Mouse (Mus musculus) lung, adult 18-20 months (tissue): ENCODE measurements around the gene Egfl8.

Experiments
- DNase-seq, 2 experiments: peaks; one replicate each; pipeline ENCODE4 v3.0.0; 2022; ENCODE audit warnings: mixed read lengths in 2 of 2

The Egfl8 gene

GRCm38 (mm10) chr17:34569919-34570318, 45.9 kb downstream of the Egfl8 start:
- DNase-seq: no peak

- DNase-seq: no peak
Measured at GRCm38 (mm10) chr17:34568421-34568820, 47.4 kb downstream of the Egfl8 start.

- no peak for DNase-seq
Measured at GRCm38 (mm10) chr17:34567311-34567710, 48.5 kb downstream of the Egfl8 start.

GRCm38 (mm10) chr17:34564796-34565195, 51.0 kb downstream of the Egfl8 start:
- DNase-seq: peak; percentile 73 to 82

- peak; percentile 73 to 83 for DNase-seq
Measured at GRCm38 (mm10) chr17:34564003-34564421, 51.8 kb downstream of the Egfl8 start, which contains the start of gene Notch4. Gene Notch4, plus strand, starts transcription at chr17:34564268.

- DNase-seq: no peak
Measured at GRCm38 (mm10) chr17:34563354-34563753, 52.4 kb downstream of the Egfl8 start.
